Mouse (Mus musculus) retina, postnatal 1 day (tissue): ENCODE data around the gene Rcor3.

Source experiments
- DNase-seq: peaks from one replicate; pipeline ENCODE4 v3.0.0-alpha.2; 2012

The Rcor3 gene

GRCm38 (mm10) chr1:192066956-192067355, 70.9 kb downstream of the Rcor3 start:
- no peak for DNase-seq

GRCm38 (mm10) chr1:192063209-192063946, 74.5 kb downstream of the Rcor3 start:
- no peak for DNase-seq

GRCm38 (mm10) chr1:192062682-192063081, 75.2 kb downstream of the Rcor3 start:
- DNase-seq, result no peak

GRCm38 (mm10) chr1:192061666-192062306, 76.1 kb downstream of the Rcor3 start:
- no peak for DNase-seq

- DNase-seq, result no peak
Observed at GRCm38 (mm10) chr1:192058911-192059310, 79.0 kb downstream of the Rcor3 start.

- no peak for DNase-seq
Observed at GRCm38 (mm10) chr1:192053726-192054125, 84.1 kb downstream of the Rcor3 start.

- no peak for DNase-seq
Observed at GRCm38 (mm10) chr1:192052986-192053385, 84.9 kb downstream of the Rcor3 start.

- no peak for DNase-seq
Observed at GRCm38 (mm10) chr1:192052461-192052860, 85.4 kb downstream of the Rcor3 start.
